Mouse (Mus musculus) C2C12 (cell line): ENCODE results near the gene Lrrc51. TPM values are rescaled to one million over a fixed set of nuclear protein-coding genes. Genes with fewer than 3 reads are reported as not detected.
"Not testable (repeated sequence)": the region's sequence is repeated elsewhere in the genome, so short reads cannot be mapped to it uniquely, and the experiment has no call there.

Experiments used
- H3K27me3 ChIP-seq: one replicate; pipeline ENCODE4 v1.6.1; 2011; ENCODE audit not compliant: control insufficient read depth, insufficient read depth, insufficient read length
- H3K36me3 ChIP-seq: one replicate; pipeline ENCODE4 v1.6.1; 2011; ENCODE audit not compliant: control insufficient read depth, insufficient read depth
- H3K4me3 ChIP-seq: one replicate; pipeline ENCODE4 v1.5.1; 2011; ENCODE audit warnings: mild to moderate bottlenecking, control low read depth; ENCODE audit not compliant: poor library complexity, insufficient read depth, severe bottlenecking
- H3K79me2 ChIP-seq: one replicate; pipeline ENCODE4 v1.6.1; 2011; ENCODE audit not compliant: control insufficient read depth, insufficient read depth
- H3K79me3 ChIP-seq: one replicate; pipeline ENCODE4 v1.6.1; 2011; ENCODE audit warnings: low read depth, control low read depth
- H3ac ChIP-seq: one replicate; pipeline ENCODE3; 2011; ENCODE audit warnings: low read depth; ENCODE audit not compliant: control insufficient read depth, insufficient read length
- CEBPB ChIP-seq: IDR thresholded peaks from one replicate; pipeline ENCODE4 v1.6.1; 2011; ENCODE audit warnings: low read depth, mild to moderate bottlenecking, control low read depth, moderate library complexity
- CTCF ChIP-seq: IDR thresholded peaks from one replicate; pipeline ENCODE4 v1.5.1; 2011; ENCODE audit not compliant: control insufficient read depth, insufficient read depth, insufficient read length
- FOSL1 ChIP-seq: IDR thresholded peaks from one replicate; pipeline ENCODE4 v1.8.0; 2011; ENCODE audit warnings: mild to moderate bottlenecking, low read length; ENCODE audit not compliant: poor library complexity, insufficient read depth, severe bottlenecking
- MAX ChIP-seq: IDR thresholded peaks from one replicate; pipeline ENCODE4 v1.6.1; 2011; ENCODE audit warnings: mild to moderate bottlenecking, control low read depth
- MYOD1 ChIP-seq: IDR thresholded peaks from one replicate; pipeline ENCODE4 v1.6.1; 2011; ENCODE audit warnings: low read depth; ENCODE audit not compliant: control insufficient read depth, insufficient read length
- MYOG ChIP-seq: IDR thresholded peaks from one replicate; pipeline ENCODE4 v1.6.1; 2011; ENCODE audit not compliant: control insufficient read depth, insufficient read length; ENCODE audit errors: extremely low read depth
- USF1 ChIP-seq: IDR thresholded peaks from one replicate; pipeline ENCODE4 v1.6.1; 2011; ENCODE audit warnings: low read depth, mild to moderate bottlenecking, control low read depth, moderate library complexity
- polyA plus RNA-seq: library from polyadenylated mRNA; unstranded; fragments of >200 nt; fragmentation: generic; extraction: Trizol; gene quantifications from one replicate; pipeline ENCODE4 v1.2.1, GENCODE M21; 2012; ENCODE audit warnings: missing spikeins

Gene Lrrc51
- polyA plus RNA-seq, 1 experiment: 1.7 TPM

DNA sequence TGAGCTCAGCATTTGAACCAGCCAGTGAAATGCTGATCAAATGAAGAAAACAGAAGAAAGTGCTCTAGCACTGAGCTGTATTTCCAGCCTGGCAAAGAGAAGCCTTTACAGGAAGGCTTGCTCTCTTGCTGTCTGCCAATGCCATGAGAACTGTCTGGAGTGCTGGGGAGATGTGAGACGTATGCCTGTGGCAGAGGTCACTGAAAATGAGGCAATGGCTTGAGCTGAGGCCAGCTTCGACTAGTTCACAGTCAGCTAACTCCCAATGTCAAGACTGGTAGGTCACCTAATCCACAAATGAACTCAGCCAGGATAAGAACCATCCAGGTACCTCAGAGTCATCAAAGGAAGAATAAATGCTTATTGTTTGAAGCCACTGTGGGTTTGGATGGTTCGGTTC, 5.6 kb downstream of the Lrrc51 start:
- H3K36me3 ChIP-seq: no peaks in the 10 kb centered on the region
- no peaks in the 10 kb centered on the region for H3K79me2 ChIP-seq
- H3K79me3 ChIP-seq: peaks cover 2% of the 10 kb centered on the region
- no peak overlapping the region for H3K4me3 ChIP-seq
- TF ChIP-seq CTCF (no peak), MYOD1 (no peak), CEBPB (no peak), MAX (no peak), FOSL1 (no peak), USF1 (no peak), MYOG (no peak)
- no peaks in the 10 kb centered on the region for H3K27me3 ChIP-seq
- H3ac ChIP-seq: no peak overlapping the region

DNA sequence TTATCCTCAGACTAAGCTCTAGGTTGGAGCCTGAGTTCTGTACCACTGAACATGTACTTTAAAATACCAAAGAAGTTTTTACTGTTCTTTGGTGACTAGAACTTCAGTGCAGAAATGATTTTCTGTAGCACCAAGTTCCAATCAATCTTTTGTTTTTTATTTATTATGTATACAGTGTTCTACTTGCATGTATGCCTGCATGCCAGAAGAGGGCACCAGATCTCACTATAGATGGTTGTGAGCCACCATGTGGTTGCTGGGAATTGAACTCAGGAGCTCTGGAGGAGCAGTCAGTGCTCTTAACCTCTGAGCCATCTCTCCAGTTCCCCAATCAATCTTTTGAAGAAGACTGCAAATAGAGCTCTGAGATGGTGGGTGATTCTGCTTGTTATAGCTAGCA, 7.8 kb downstream of the Lrrc51 start:
- H3K36me3 ChIP-seq, H3ac ChIP-seq, H3K27me3 ChIP-seq, H3K4me3 ChIP-seq, H3K79me3 ChIP-seq, H3K79me2 ChIP-seq: not testable (repeated sequence)

DNA sequence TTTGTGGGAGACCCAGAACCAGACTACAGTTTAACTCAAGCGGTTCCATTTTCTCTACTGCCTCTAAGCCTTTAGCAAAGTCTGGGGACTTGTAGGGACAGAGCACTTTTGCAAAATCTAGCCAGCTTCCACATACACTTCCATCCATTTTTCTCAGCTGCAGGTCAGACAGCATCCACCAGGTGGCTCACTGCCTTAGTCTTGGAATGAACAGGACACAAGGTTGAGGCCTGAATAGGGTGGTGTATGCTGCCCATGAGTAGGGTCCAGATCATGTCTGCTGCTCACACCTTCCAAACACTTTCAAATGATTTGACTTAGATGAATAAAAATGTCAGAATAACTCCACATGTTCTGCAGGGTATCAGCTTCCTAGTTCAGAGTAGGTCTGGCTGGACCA, 15.6 kb downstream of the Lrrc51 start:
- peak; percentile 37 for TF ChIP-seq CTCF
- TF ChIP-seq MYOD1: no peak
- H3ac ChIP-seq: no peak overlapping the region

DNA sequence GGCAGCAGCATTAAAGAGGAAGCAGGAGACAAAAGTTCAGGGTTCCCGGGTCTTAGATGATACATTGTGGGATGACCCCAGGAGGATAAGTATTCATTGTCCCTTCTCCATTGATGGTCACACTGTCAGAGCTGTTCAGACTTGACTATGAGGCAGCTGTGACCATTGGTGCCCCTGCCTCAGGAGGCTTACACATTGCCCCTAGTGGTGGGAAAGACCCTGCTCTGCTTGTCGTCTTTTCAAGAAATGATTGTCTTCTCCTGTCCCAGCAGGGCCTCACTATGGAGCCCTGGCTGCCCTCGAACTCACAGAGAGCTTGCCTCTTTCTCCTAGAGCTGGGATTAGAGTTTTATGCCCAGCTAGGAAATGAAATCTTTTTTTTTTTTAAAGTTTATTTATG, 21.7 kb downstream of the Lrrc51 start:
- H3K36me3 ChIP-seq: peaks cover 17% of the 10 kb centered on the region
- TF ChIP-seq USF1: no peak
- TF ChIP-seq MYOD1: no peak
- no peak for TF ChIP-seq FOSL1
- TF ChIP-seq CTCF: no peak
- no peak for TF ChIP-seq MYOG
- TF ChIP-seq MAX: no peak
- TF ChIP-seq CEBPB: no peak

More for the DNA sequence above, 15.6 kb downstream of the Lrrc51 start:
- no peaks in the 10 kb centered on the region for H3K79me2 ChIP-seq
- no peaks in the 10 kb centered on the region for H3K27me3 ChIP-seq
- H3K79me3 ChIP-seq: no peaks in the 10 kb centered on the region
- peaks cover 8% of the 10 kb centered on the region for H3K36me3 ChIP-seq
- H3K4me3 ChIP-seq: no peak overlapping the region

DNA sequence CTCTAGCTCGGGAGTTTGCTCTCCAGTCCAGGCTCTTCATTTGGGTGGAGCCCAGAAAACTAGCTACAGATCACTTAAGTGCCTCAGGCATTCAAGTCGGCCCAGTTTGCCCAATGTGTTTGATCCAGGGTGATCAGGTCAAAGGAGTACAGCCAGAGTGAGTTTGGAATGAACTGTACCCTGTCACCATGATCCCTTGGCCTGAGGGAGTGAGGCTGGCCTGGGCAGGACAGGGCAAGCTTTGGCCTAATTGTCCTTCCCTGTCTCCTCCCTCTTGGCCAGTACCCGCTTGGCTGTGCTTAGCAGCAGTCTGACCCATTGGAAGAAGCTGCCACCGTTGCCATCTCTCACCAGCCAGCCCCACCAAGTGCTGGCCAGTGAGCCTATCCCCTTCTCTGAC, 23.6 kb downstream of the Lrrc51 start:
- peaks cover 18% of the 10 kb centered on the region for H3K79me3 ChIP-seq
- H3K79me2 ChIP-seq: peaks cover 35% of the 10 kb centered on the region
- H3ac ChIP-seq: no peak overlapping the region
- no peaks in the 10 kb centered on the region for H3K27me3 ChIP-seq
- H3K36me3 ChIP-seq: peaks cover 17% of the 10 kb centered on the region
- H3K4me3 ChIP-seq: no peak overlapping the region
- no peak for TF ChIP-seq CEBPB
- TF ChIP-seq MYOD1: no peak
- no peak for TF ChIP-seq MAX
- TF ChIP-seq USF1: no peak
- no peak for TF ChIP-seq CTCF
- TF ChIP-seq MYOG: no peak
- no peak for TF ChIP-seq FOSL1

More for the DNA sequence above, 21.7 kb downstream of the Lrrc51 start:
- peaks cover 9% of the 10 kb centered on the region for H3K79me3 ChIP-seq
- H3K4me3 ChIP-seq: no peak overlapping the region
- H3K79me2 ChIP-seq: peaks cover 24% of the 10 kb centered on the region
- H3ac ChIP-seq: no peak overlapping the region
- H3K27me3 ChIP-seq: no peaks in the 10 kb centered on the region

DNA sequence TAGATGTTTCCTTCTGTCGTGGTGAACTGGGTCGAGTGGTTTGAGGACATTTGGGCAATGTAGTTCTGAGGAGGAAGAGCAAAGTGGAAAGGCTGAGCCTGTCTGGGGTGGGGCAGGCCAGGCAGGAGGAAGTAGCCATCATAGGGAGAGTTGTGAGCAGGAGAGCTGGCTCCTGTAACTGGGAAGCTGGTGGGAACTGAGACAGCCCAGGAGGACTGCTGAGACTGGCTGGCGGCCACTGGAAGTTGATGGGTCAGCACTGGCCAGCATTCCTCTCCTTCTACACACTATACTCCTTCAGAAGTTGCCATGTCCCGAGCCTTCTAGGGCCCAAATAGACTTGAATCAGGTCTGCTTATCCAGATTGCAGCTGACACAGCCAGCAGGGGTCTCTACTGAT, 25.3 kb downstream of the Lrrc51 start:
- Histone ChIP-seq H3K36me3 (peaks cover 10% of the 10 kb centered on the region), H3K27me3 (no peaks in the 10 kb centered on the region)
- no peak for TF ChIP-seq USF1
- no peak for TF ChIP-seq FOSL1
- no peak for TF ChIP-seq CEBPB
- TF ChIP-seq MAX: no peak
- TF ChIP-seq CTCF: no peak
- no peak for TF ChIP-seq MYOD1
- TF ChIP-seq MYOG: no peak

More for the DNA sequence above, 25.3 kb downstream of the Lrrc51 start:
- peaks cover 18% of the 10 kb centered on the region for H3K79me3 ChIP-seq
- H3ac ChIP-seq: peak overlapping the region; percentile 6
- H3K4me3 ChIP-seq: no peak overlapping the region
- peaks cover 35% of the 10 kb centered on the region for H3K79me2 ChIP-seq
